ENCODE assay signal across 17 mouse cellular contexts in the genomic region with DNA sequence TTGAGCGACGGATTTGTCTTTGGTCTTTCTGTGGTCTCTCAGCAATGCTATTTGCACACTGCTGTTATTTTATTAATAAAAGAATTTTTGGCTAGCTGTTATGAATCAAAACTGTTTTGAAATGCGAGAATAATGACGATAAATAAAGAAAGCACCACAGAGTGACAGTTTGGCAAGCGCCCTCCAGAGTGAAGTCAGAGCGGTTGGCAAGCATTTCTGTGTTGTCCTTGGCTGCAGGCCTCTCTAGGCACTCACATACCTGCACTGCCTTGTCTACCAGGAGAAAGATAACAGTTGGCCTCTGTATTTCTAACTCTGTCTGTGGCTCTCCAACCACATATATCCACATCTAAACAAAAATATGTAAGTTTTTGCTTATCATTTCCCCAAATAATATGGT. TPM values are rescaled to one million over a fixed set of nuclear protein-coding genes. Genes with fewer than 3 reads are reported as not detected.
A peak's percentile ranks its signal among the peaks of the same experiment; 100 is the strongest.
DNase-seq lines count a peak whose midpoint lies in the region; ATAC-seq and TF ChIP-seq lines count a peak whose summit lies in the region.
"Had no signal": no experiment of that assay in that cellular context is flagged by ENCODE, and none has a peak within 500 bp of the region (broad histone marks: within the 10 kb centered on the region; RNA-seq: fewer than 3 reads in every experiment).

No protein-coding gene starts in this region.

- H3K36me3 ChIP-seq in heart, postnatal 0 days (replicated peaks; ENCODE audit: control insufficient read depth, insufficient read depth, low read length), result no peaks in the 10 kb centered on the region

- H3K9ac ChIP-seq in heart, postnatal 0 days (replicated peaks; ENCODE audit: low read depth, low read length), result no peak overlapping the region

- H3K27me3 ChIP-seq in heart, postnatal 0 days (ENCODE audit: control insufficient read depth, insufficient read depth, low read length), result no peaks in the 10 kb centered on the region

- H3K4me2 ChIP-seq in heart, postnatal 0 days (ENCODE audit: low read depth, low read length), result no peak overlapping the region
- H3K4me2 ChIP-seq: midbrain, embryonic 11.5 days had no signal

- no peak overlapping the region for H3K4me3 ChIP-seq in heart, postnatal 0 days (ENCODE audit: low read depth, low read length)

- no peak overlapping the region for H3K27ac ChIP-seq in heart, postnatal 0 days (ENCODE audit: low read depth)

- H3K4me1 ChIP-seq in heart, postnatal 0 days (ENCODE audit: control insufficient read depth, insufficient read depth), result no peaks in the 10 kb centered on the region

- TF ChIP-seq EP300 in heart, postnatal 0 days (IDR thresholded peaks at IDR 0.05; ENCODE audit: low read depth), result no peak

- peak; percentile 42 to 52 for DNase-seq in cerebellum, postnatal 14 days
- no peak for DNase-seq in cerebellum, adult 9-10 months
- DNase-seq in kidney, postnatal 14 days, result peak; percentile 17
- no peak for DNase-seq in kidney, postnatal 4 days
- DNase-seq in adipocyte (ENCODE audit: low spot score) (peak; percentile 78), MN1 (ENCODE audit: low spot score) (no peak)
- peak; percentile 28 for DNase-seq in heart, postnatal 0 days (ENCODE audit: low spot score)
- no peak for DNase-seq in spleen, postnatal 4 days (ENCODE audit: low spot score in 2 of 2)
- DNase-seq: B cell, adult 2 months had no signal

- H3K9me3 ChIP-seq in heart, postnatal 0 days (replicated peaks; ENCODE audit: control insufficient read depth, low read length), result no peaks in the 10 kb centered on the region

- TF ChIP-seq CTCF in heart, postnatal 0 days (IDR thresholded peaks at IDR 0.05; ENCODE audit: low read depth), result no peak

- 35% methylated on average over 6 of the region's 6 CpGs for WGBS in heart, postnatal 0 days

- 0 out of 2 replicates have a peak, but pooled peaks have one; percentile 53 for ATAC-seq in heart, postnatal 0 days (ENCODE audit: insufficient read depth, low read depth)
- ATAC-seq: intestine, embryonic 16.5 days had no signal

RNA-seq across cellular contexts. Expression of a gene that starts 43.7 kb away (rescaled TPM):
- not detected in 2 replicates for total RNA-seq in heart, postnatal 0 days (2014; rRNA removed; ENCODE audit: low replicate concordance)
- polyA plus RNA-seq in heart, postnatal 0 days (2015; fragmentation: Nextera tagmentation; extraction: Ambion mirVana), result not detected in 2 replicates
- total RNA-seq: adrenal gland, adult 18-20 months; common myeloid progenitor, adult 5-6 weeks; gastrocnemius, adult 18-20 months; hematopoietic stem cell, adult 5-6 weeks; MEL had no signal
- polyA plus RNA-seq: midbrain, embryonic 11.5 days; neural tube, embryonic 11.5 days had no signal

Comparison
In these comparisons a context has a peak if more than half of its experiments do, and no peak if none do; other contexts are left out.
1. DNase-seq: peak in cerebellum, postnatal 14 days (2 of 2), kidney, postnatal 14 days (single experiment), adipocyte (single experiment) and heart, postnatal 0 days (single experiment); none in cerebellum, adult 9-10 months (single experiment), kidney, postnatal 4 days (0 of 2), spleen, postnatal 4 days (0 of 2) and MN1 (single experiment).